Mouse (Mus musculus) G1E (cell line): Measurements from ENCODE around the gene Abi3bp. TPM values are rescaled to one million over a fixed set of nuclear protein-coding genes. Genes with fewer than 3 reads are reported as not detected.

Experiments
- ATAC-seq: 2 replicates; pipeline ENCODE4 v1.8.0; 2016; ENCODE audit warnings: mild to moderate bottlenecking; ENCODE audit not compliant: insufficient number of reproducible peaks, poor library complexity, low FRiP score, severe bottlenecking; ENCODE audit errors: extremely low read depth
- DNase-seq: peaks from one replicate; pipeline ENCODE4 v3.0.0; 2012; ENCODE audit warnings: low spot score
- H3K27me3 ChIP-seq: 2 replicates; pipeline ENCODE4 v1.6.1; 2012; ENCODE audit warnings: mild to moderate bottlenecking, low read length, inconsistent platforms; ENCODE audit not compliant: insufficient read depth
- H3K36me3 ChIP-seq: replicated peaks from 2 replicates; pipeline ENCODE3; 2012; ENCODE audit warnings: mild to moderate bottlenecking, inconsistent platforms
- H3K4me1 ChIP-seq: 2 replicates; pipeline ENCODE4 v1.6.1; 2012; ENCODE audit warnings: low read depth, low read length, inconsistent platforms, mixed read lengths; ENCODE audit not compliant: insufficient read depth
- H3K4me3 ChIP-seq: 2 replicates; pipeline ENCODE4 v1.5.1; 2012; ENCODE audit warnings: low read depth, mild to moderate bottlenecking, inconsistent platforms, low read length, moderate library complexity, mixed read lengths
- H3K9me3 ChIP-seq: replicated peaks from 2 replicates; pipeline ENCODE4 v1.6.1; 2012; ENCODE audit warnings: inconsistent platforms
- CTCF ChIP-seq: IDR thresholded peaks from 2 replicates; pipeline ENCODE4 v1.5.1; 2012; ENCODE audit warnings: low read depth, low read length, inconsistent platforms, mixed read lengths
- GATA1 ChIP-seq: IDR thresholded peaks from 2 replicates; pipeline ENCODE4 v1.6.1; 2012; ENCODE audit warnings: borderline replicate concordance, low read length, inconsistent platforms, mixed read lengths
- GATA2 ChIP-seq: IDR thresholded peaks from 2 replicates; pipeline ENCODE4 v1.6.1; 2012; ENCODE audit warnings: low read depth, low read length, inconsistent platforms, borderline replicate concordance
- POLR2AphosphoS5 ChIP-seq: IDR thresholded peaks from 2 replicates; pipeline ENCODE4 v1.6.1; 2012; ENCODE audit warnings: low read depth, low read length, inconsistent platforms; ENCODE audit not compliant: insufficient replicate concordance
- TAL1 ChIP-seq: conservative IDR thresholded peaks from 2 replicates; pipeline ENCODE4 v1.6.1; 2012; ENCODE audit warnings: low read depth, low read length, inconsistent platforms, mixed read lengths
- polyA plus RNA-seq: library from polyadenylated mRNA; stranded (reverse); fragments of >175 nt; gene quantifications from 2 replicates; pipeline ENCODE4 v1.2.3, GENCODE M21; 2012
- total RNA-seq, 2 experiments: library from RNA; stranded (forward) in 1 of 2; stranded (reverse) in 1 of 2; fragments of 200-1000 nt in 1 of 2; fragments of >200 nt in 1 of 2; fragmentation: Nextera tagmentation in 1 of 2; gene quantifications; 2 replicates each; pipeline ENCODE4 v1.2.3; 2014 to 2017

The Abi3bp gene
- total and polyA plus RNA-seq, 3 experiments: 0.16 TPM; not detected in 2

DNA sequence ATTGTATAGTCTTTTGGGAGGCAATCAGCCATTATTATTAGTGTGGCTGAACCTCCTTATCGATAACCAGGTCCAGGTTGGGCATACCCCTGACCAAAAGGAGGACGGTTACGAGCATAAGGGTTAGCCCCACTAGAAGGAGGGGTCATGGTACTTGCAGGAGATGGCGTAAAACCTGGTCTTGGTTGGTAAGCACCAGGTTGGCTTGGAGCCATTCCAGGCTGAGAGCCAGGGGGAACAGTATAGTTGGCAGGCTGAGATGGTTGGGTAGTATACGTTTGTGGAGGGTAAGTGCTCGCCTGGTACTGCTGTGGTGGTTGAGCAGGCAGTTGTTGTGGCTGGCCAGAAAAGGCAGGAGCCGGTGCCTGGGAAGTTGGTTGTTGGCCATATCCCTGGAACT, 213.0 kb downstream of the Abi3bp start:
- DNase-seq (no peak), ATAC-seq (no peak)
- TF ChIP-seq POLR2AphosphoS5 (no peak), CTCF (no peak), GATA1 (no peak), TAL1 (no peak), GATA2 (no peak)
- H3K36me3 ChIP-seq: peaks cover 65% of the 10 kb centered on the region
- no peak overlapping the region for H3K4me3 ChIP-seq
- H3K9me3 ChIP-seq: no peaks in the 10 kb centered on the region
- H3K4me1 ChIP-seq: no peaks in the 10 kb centered on the region
- H3K27me3 ChIP-seq: no peaks in the 10 kb centered on the region

- Histone ChIP-seq H3K27me3 (no peaks in the 10 kb centered on the region), H3K9me3 (no peaks in the 10 kb centered on the region), H3K4me3 (no peak overlapping the region), H3K36me3 (peaks cover 71% of the 10 kb centered on the region), H3K4me1 (no peaks in the 10 kb centered on the region)
- ATAC-seq (no peak), DNase-seq (no peak)
- TF ChIP-seq POLR2AphosphoS5: no peak
- TF ChIP-seq TAL1: no peak
- TF ChIP-seq GATA2: no peak
- no peak for TF ChIP-seq CTCF
- TF ChIP-seq GATA1: no peak
Observed at GRCm38 (mm10) chr16:56696448-56696847, 218.8 kb downstream of the Abi3bp start.

DNA sequence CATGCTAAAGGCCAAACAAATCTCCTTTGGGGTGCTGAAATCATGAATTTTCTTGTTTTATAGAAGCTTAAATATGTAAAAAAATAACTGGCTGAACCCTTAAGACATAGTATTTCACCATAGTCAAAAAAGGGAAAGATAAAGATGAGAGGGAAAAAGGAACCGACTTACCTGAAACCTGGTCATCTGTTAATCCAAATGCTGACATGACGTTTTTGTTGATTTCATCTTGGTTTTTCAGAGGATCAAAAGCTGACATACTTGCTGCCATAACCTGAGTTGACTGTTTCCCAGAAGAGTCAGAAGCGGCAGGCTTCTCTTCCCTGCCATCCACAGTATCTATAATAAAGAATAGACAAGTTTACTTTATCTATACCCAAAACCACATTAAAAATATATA, 223.2 kb downstream of the Abi3bp start:
- TF ChIP-seq GATA1: no peak
- ATAC-seq (no peak), DNase-seq (no peak)
- H3K4me1 ChIP-seq: no peaks in the 10 kb centered on the region
- peaks cover 69% of the 10 kb centered on the region for H3K36me3 ChIP-seq
- H3K27me3 ChIP-seq: no peaks in the 10 kb centered on the region
- no peak overlapping the region for H3K4me3 ChIP-seq
- H3K9me3 ChIP-seq: no peaks in the 10 kb centered on the region

DNA sequence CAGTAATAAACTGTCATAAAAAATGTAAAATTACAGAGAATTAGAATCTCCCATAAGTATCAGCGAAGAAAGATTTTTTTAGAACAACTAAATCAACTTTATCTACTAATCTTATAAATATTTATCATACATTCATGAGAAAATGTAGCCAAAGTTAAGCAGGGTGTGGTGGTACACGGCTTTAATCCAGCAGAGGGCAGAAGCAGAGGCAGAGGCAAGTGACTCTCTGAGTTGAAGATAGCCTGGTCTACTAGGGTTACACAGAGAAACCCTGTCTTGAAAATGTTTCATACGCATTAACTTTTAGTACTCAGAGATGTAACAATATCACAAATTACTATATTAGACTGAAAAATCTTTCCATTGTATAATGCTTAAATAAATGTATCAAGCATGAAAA, 228.1 kb downstream of the Abi3bp start:
- Histone ChIP-seq H3K9me3 (no peaks in the 10 kb centered on the region), H3K27me3 (no peaks in the 10 kb centered on the region), H3K36me3 (peaks cover 73% of the 10 kb centered on the region), H3K4me1 (peaks cover 8% of the 10 kb centered on the region), H3K4me3 (no peak overlapping the region)
- TF ChIP-seq POLR2AphosphoS5 (no peak), GATA1 (no peak)
- no peak for DNase-seq
- no peak for ATAC-seq

DNA sequence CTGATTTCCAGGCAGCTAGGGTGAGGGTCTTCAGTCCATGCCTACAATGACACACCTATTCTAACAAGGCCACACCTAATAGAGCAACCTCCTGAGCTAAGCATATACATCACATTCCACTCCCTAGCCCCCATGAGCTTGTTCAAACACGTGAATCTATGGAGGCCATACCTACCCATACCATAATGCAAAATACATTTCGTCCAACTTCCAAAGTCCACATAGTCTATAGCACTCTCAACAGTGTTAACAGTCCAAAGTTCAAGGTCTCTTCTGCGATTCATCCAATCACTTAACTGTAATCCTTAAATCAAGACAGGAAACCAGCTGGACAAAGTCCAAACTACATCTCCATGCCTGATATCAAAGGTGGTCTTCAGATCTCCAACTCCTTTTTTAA, 232.4 kb downstream of the Abi3bp start:
- peaks cover 13% of the 10 kb centered on the region for H3K4me1 ChIP-seq
- H3K27me3 ChIP-seq: no peaks in the 10 kb centered on the region
- DNase-seq (no peak), ATAC-seq (no peak)
- H3K36me3 ChIP-seq: peaks cover 70% of the 10 kb centered on the region
- TF ChIP-seq POLR2AphosphoS5: no peak
- TF ChIP-seq GATA1: no peak
- no peak for TF ChIP-seq GATA2
- no peak for TF ChIP-seq CTCF
- TF ChIP-seq TAL1: no peak
- H3K9me3 ChIP-seq: no peaks in the 10 kb centered on the region
- no peak overlapping the region for H3K4me3 ChIP-seq

GRCm38 (mm10) chr16:56715608-56716007, 237.9 kb downstream of the Abi3bp start:
- ATAC-seq (no peak), DNase-seq (no peak)
- H3K9me3 ChIP-seq: no peaks in the 10 kb centered on the region
- peak overlapping the region; percentile 83 for H3K4me3 ChIP-seq
- no peaks in the 10 kb centered on the region for H3K27me3 ChIP-seq
- TF ChIP-seq GATA2 (no peak), POLR2AphosphoS5 (no peak), GATA1 (no peak), CTCF (no peak), TAL1 (no peak)
- H3K36me3 ChIP-seq: peaks cover 29% of the 10 kb centered on the region
- H3K4me1 ChIP-seq: peaks cover 39% of the 10 kb centered on the region

DNA sequence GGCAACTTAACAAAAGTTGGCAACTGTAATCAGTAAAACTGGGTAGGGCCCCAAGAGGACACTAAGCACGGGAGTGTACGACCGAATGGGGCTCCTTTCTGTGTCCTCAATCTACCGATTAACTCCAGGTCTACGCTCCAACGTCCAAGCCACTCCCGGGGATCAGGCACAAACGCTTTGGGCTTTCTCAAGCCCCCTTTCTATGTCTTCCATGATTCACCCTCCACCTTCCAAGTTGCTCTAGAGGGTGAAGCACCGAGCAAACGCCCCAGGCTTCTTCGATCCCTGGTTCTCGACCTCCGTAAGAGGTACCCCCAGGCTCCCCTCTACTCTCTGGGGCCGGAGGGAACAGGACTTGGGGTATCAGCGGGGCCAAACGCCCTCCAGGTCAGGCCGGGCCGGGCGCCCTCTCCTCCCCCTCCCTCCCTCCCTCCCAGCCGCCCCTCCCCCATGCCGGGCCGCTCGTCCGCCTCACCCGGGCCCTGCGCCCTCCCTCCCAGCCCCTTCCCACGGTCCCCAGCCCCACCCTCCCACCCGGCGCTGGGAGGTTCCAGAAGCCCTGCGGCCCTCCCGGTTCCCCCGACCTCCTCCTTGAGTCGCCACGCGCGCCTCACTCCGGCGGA, 239.0 kb downstream of the Abi3bp start:
- Histone ChIP-seq H3K36me3 (peaks cover 19% of the 10 kb centered on the region), H3K27me3 (no peaks in the 10 kb centered on the region), H3K9me3 (no peaks in the 10 kb centered on the region), H3K4me3 (peak overlapping the region; percentile 83), H3K4me1 (peaks cover 49% of the 10 kb centered on the region)
- TF ChIP-seq POLR2AphosphoS5: no peak
- TF ChIP-seq GATA2: no peak
- TF ChIP-seq GATA1: no peak
- no peak for TF ChIP-seq CTCF
- no peak for TF ChIP-seq TAL1
- no peak for ATAC-seq
- peak; percentile 58 for DNase-seq
